Mouse (Mus musculus) regulatory T cell (primary cell): ENCODE results near the gene Arhgap25.
"Not testable (repeated sequence)": the region's sequence is repeated elsewhere in the genome, so short reads cannot be mapped to it uniquely, and the experiment has no call there.

ENCODE experiments used
- in situ Hi-C: fragments of 300-600 bp; cut with MboI, MseI; formaldehyde crosslinking; loops from one replicate; pipeline ENCODE4 v1.15.1; 2025; ENCODE audit warnings: high pct_unique_total_duplicates

Gene Arhgap25

GRCm38 (mm10) chr6:87532953-87533710 is at the start of gene Arhgap25:
TSS of gene Arhgap25 (minus strand) at chr6:87533259.
- in situ Hi-C loops: no loop called here

GRCm38 (mm10) chr6:87582456-87582855 is 49.4 kb upstream of the Arhgap25 start:
- in situ Hi-C loops: no loop called here

GRCm38 (mm10) chr6:87581581-87581980 is 48.5 kb upstream of the Arhgap25 start:
- in situ Hi-C loops: no loop called here

GRCm38 (mm10) chr6:87581071-87581470 is 48.0 kb upstream of the Arhgap25 start:
- in situ Hi-C loops: no loop called here

- in situ Hi-C loops: no loop called here
Measured at GRCm38 (mm10) chr6:87578247-87578646, 45.2 kb upstream of the Arhgap25 start.

- in situ Hi-C loops: no loop called here
Measured at GRCm38 (mm10) chr6:87576648-87577330, 43.7 kb upstream of the Arhgap25 start.

- in situ Hi-C loops: not testable (repeated sequence)
Measured at GRCm38 (mm10) chr6:87571863-87572262, 38.8 kb upstream of the Arhgap25 start.

- in situ Hi-C loops: no loop called here
Measured at GRCm38 (mm10) chr6:87567686-87568593, 34.9 kb upstream of the Arhgap25 start.

GRCm38 (mm10) chr6:87565166-87565565 is 32.1 kb upstream of the Arhgap25 start:
- in situ Hi-C loops: no loop called here

- in situ Hi-C loops: no loop called here
Measured at GRCm38 (mm10) chr6:87564356-87564755, 31.3 kb upstream of the Arhgap25 start.

GRCm38 (mm10) chr6:87553724-87554123 is 20.7 kb upstream of the Arhgap25 start:
- in situ Hi-C loops: no loop called here

- in situ Hi-C loops: no loop called here
Measured at GRCm38 (mm10) chr6:87552054-87552807, 19.2 kb upstream of the Arhgap25 start.

- in situ Hi-C loops: no loop called here
Measured at GRCm38 (mm10) chr6:87547836-87548235, 14.8 kb upstream of the Arhgap25 start.

GRCm38 (mm10) chr6:87547431-87547830 is 14.4 kb upstream of the Arhgap25 start:
- in situ Hi-C loops: no loop called here

GRCm38 (mm10) chr6:87545331-87546217 is 12.5 kb upstream of the Arhgap25 start:
- in situ Hi-C loops: no loop called here

- in situ Hi-C loops: no loop called here
Measured at GRCm38 (mm10) chr6:87542027-87542426, 9.0 kb upstream of the Arhgap25 start.

GRCm38 (mm10) chr6:87541171-87541571 is 8.1 kb upstream of the Arhgap25 start:
- in situ Hi-C loops: no loop called here

- in situ Hi-C loops: no loop called here
Measured at GRCm38 (mm10) chr6:87538376-87539270, 5.6 kb upstream of the Arhgap25 start.

GRCm38 (mm10) chr6:87537678-87538077 is 4.6 kb upstream of the Arhgap25 start:
- in situ Hi-C loops: no loop called here
